Mouse (Mus musculus) hindbrain, embryonic 16.5 days (tissue): ENCODE measurements around the gene Pecam1. TPM values are rescaled to one million over a fixed set of nuclear protein-coding genes. Genes with fewer than 3 reads are reported as not detected.

Experiments
- ATAC-seq: fragments of 200-750 bp; cut with Nextera tagmentation; 2 replicates; pipeline ENCODE4 v1.8.0; 2017; ENCODE audit warnings: moderate TSS enrichment, moderate library complexity
- H3K27ac ChIP-seq: fragments of 300-500 bp; sonication (generic); 2 replicates; pipeline ENCODE4 v1.5.1; 2014; ENCODE audit warnings: low read depth, mild to moderate bottlenecking, control low read depth, low read length, moderate library complexity
- H3K27me3 ChIP-seq: fragments of 300-500 bp; sonication (generic); replicated peaks from 2 replicates; pipeline ENCODE4 v1.6.1; 2014; ENCODE audit warnings: low read length; ENCODE audit not compliant: control insufficient read depth, insufficient read depth
- H3K36me3 ChIP-seq: fragments of 300-500 bp; sonication (generic); 2 replicates; pipeline ENCODE4 v1.6.1; 2014; ENCODE audit warnings: mild to moderate bottlenecking, low read length, moderate library complexity, mixed read lengths; ENCODE audit not compliant: control insufficient read depth, insufficient read depth
- H3K4me1 ChIP-seq: fragments of 300-500 bp; sonication (generic); 2 replicates; pipeline ENCODE4 v1.6.1; 2014; ENCODE audit warnings: low read depth, low read length; ENCODE audit not compliant: control insufficient read depth, insufficient read depth
- H3K4me2 ChIP-seq: fragments of 300-500 bp; sonication (generic); 2 replicates; pipeline ENCODE4 v1.6.1; 2014; ENCODE audit warnings: mild to moderate bottlenecking, low read length, control low read depth, moderate library complexity
- H3K4me3 ChIP-seq: fragments of 300-500 bp; sonication (generic); 2 replicates; pipeline ENCODE4 v1.5.1; 2014; ENCODE audit warnings: mild to moderate bottlenecking, low read length, control low read depth, moderate library complexity
- H3K9ac ChIP-seq: fragments of 300-500 bp; sonication (generic); 2 replicates; pipeline ENCODE4 v1.6.1; 2014; ENCODE audit warnings: low read depth, mild to moderate bottlenecking, control low read depth, low read length, moderate library complexity
- H3K9me3 ChIP-seq: fragments of 300-500 bp; sonication (generic); 2 replicates; pipeline ENCODE4 v1.6.1; 2014; ENCODE audit warnings: mild to moderate bottlenecking, low read length, moderate library complexity; ENCODE audit not compliant: control insufficient read depth
- WGBS: fragments of 180-500 bp; shearing (Covaris S2); extraction: QIAGEN DNeasy Blood & Tissue Kit; methylation state at CpG from one replicate; pipeline ENCODE4 v1.1.7; 2014; 5-methylcytosine and 5-hydroxymethylcytosine counted together
- polyA plus RNA-seq: library from polyadenylated mRNA; unstranded; fragments of >200 nt; fragmentation: Nextera tagmentation; extraction: Ambion mirVana; gene quantifications from 2 replicates; pipeline ENCODE4 v1.2.1, GENCODE M21; 2015

The Pecam1 gene
- polyA plus RNA-seq, 1 experiment from 2014 or later: 16.4 TPM

GRCm38 (mm10) chr11:106675875-106676274 lies 74.6 kb downstream of the Pecam1 start:
- Histone ChIP-seq H3K9ac (no peak overlapping the region), H3K27ac (no peak overlapping the region)

GRCm38 (mm10) chr11:106675201-106675726 lies 75.2 kb downstream of the Pecam1 start:
- Histone ChIP-seq H3K27me3 (no peaks in the 10 kb centered on the region), H3K4me3 (no peak overlapping the region), H3K27ac (peak overlapping the region; percentile 62), H3K4me1 (peaks cover 18% of the 10 kb centered on the region), H3K36me3 (no peaks in the 10 kb centered on the region), H3K9ac (peak overlapping the region; percentile 37; the same call in 1 of the 2 replicates), H3K9me3 (no peaks in the 10 kb centered on the region), H3K4me2 (no peak overlapping the region; the same call in 1 of the 2 replicates)
- no peak for ATAC-seq
- WGBS: 68% methylated on average over 10 of the region's 10 CpGs

More at GRCm38 (mm10) chr11:106675875-106676274, 74.6 kb downstream of the Pecam1 start:
- no peak overlapping the region for H3K4me2 ChIP-seq
- H3K4me1 ChIP-seq: peaks cover 18% of the 10 kb centered on the region
- no peak for ATAC-seq
- no peaks in the 10 kb centered on the region for H3K9me3 ChIP-seq
- 96% methylated on average over 5 of the region's 5 CpGs for WGBS
- H3K27me3 ChIP-seq: no peaks in the 10 kb centered on the region
- no peaks in the 10 kb centered on the region for H3K36me3 ChIP-seq
- no peak overlapping the region for H3K4me3 ChIP-seq

GRCm38 (mm10) chr11:106674612-106675153 lies 75.7 kb downstream of the Pecam1 start:
- H3K9me3 ChIP-seq: no peaks in the 10 kb centered on the region
- H3K27ac ChIP-seq: peak overlapping the region; percentile 62
- WGBS: 3% methylated on average over 9 of the region's 9 CpGs
- ATAC-seq: peak; percentile 88
- H3K4me2 ChIP-seq: peak overlapping the region; percentile 28; the same call in 1 of the 2 replicates
- no peaks in the 10 kb centered on the region for H3K27me3 ChIP-seq
- no peak overlapping the region for H3K4me3 ChIP-seq
- peaks cover 18% of the 10 kb centered on the region for H3K4me1 ChIP-seq
- no peaks in the 10 kb centered on the region for H3K36me3 ChIP-seq
- peak overlapping the region; percentile 37 for H3K9ac ChIP-seq

- Histone ChIP-seq H3K4me1 (peaks cover 18% of the 10 kb centered on the region), H3K4me3 (no peak overlapping the region), H3K27me3 (no peaks in the 10 kb centered on the region), H3K27ac (peak overlapping the region; percentile 62), H3K9ac (no peak overlapping the region), H3K9me3 (no peaks in the 10 kb centered on the region), H3K4me2 (no peak overlapping the region), H3K36me3 (no peaks in the 10 kb centered on the region)
- peak; percentile 48; the same call in 1 of the 2 replicates for ATAC-seq
- WGBS: 73% methylated on average over 8 of the region's 8 CpGs
These were observed 76.5 kb downstream of the Pecam1 start for GRCm38 (mm10) chr11:106673727-106674611.

GRCm38 (mm10) chr11:106672919-106673505 lies 77.4 kb downstream of the Pecam1 start:
- 86% methylated on average over 5 of the region's 5 CpGs for WGBS
- Histone ChIP-seq H3K4me1 (peaks cover 16% of the 10 kb centered on the region), H3K27ac (no peak overlapping the region), H3K27me3 (no peaks in the 10 kb centered on the region), H3K9me3 (no peaks in the 10 kb centered on the region), H3K36me3 (no peaks in the 10 kb centered on the region), H3K9ac (no peak overlapping the region), H3K4me2 (no peak overlapping the region), H3K4me3 (no peak overlapping the region)
- ATAC-seq: no peak

GRCm38 (mm10) chr11:106671801-106672200 lies 78.6 kb downstream of the Pecam1 start:
- no peak for ATAC-seq

GRCm38 (mm10) chr11:106670951-106671478 lies 79.4 kb downstream of the Pecam1 start:
- Histone ChIP-seq H3K4me2 (no peak overlapping the region), H3K9ac (no peak overlapping the region), H3K27ac (0 out of 2 replicates have a peak overlapping the region, but pooled peaks have one; percentile 11), H3K4me3 (no peak overlapping the region), H3K4me1 (peaks cover 13% of the 10 kb centered on the region), H3K36me3 (no peaks in the 10 kb centered on the region), H3K27me3 (no peaks in the 10 kb centered on the region), H3K9me3 (no peaks in the 10 kb centered on the region)
- WGBS: 79% methylated on average over 4 of the region's 4 CpGs
- no peak for ATAC-seq

More at GRCm38 (mm10) chr11:106671801-106672200, 78.6 kb downstream of the Pecam1 start:
- Histone ChIP-seq H3K9ac (no peak overlapping the region), H3K4me3 (no peak overlapping the region), H3K4me1 (peaks cover 13% of the 10 kb centered on the region), H3K27ac (no peak overlapping the region), H3K9me3 (no peaks in the 10 kb centered on the region), H3K4me2 (no peak overlapping the region), H3K27me3 (no peaks in the 10 kb centered on the region), H3K36me3 (no peaks in the 10 kb centered on the region)
- WGBS: 84% methylated on average over 8 of the region's 8 CpGs

GRCm38 (mm10) chr11:106670266-106670665 lies 80.2 kb downstream of the Pecam1 start:
- Histone ChIP-seq H3K36me3 (no peaks in the 10 kb centered on the region), H3K4me3 (no peak overlapping the region), H3K4me1 (peaks cover 11% of the 10 kb centered on the region), H3K27me3 (no peaks in the 10 kb centered on the region), H3K9me3 (no peaks in the 10 kb centered on the region), H3K27ac (no peak overlapping the region), H3K4me2 (no peak overlapping the region), H3K9ac (no peak overlapping the region)
- WGBS: 68% methylated on average over 3 of the region's 3 CpGs
- ATAC-seq: no peak
